18 mouse cellular contexts compared by ENCODE assay signal in the genomic region with DNA sequence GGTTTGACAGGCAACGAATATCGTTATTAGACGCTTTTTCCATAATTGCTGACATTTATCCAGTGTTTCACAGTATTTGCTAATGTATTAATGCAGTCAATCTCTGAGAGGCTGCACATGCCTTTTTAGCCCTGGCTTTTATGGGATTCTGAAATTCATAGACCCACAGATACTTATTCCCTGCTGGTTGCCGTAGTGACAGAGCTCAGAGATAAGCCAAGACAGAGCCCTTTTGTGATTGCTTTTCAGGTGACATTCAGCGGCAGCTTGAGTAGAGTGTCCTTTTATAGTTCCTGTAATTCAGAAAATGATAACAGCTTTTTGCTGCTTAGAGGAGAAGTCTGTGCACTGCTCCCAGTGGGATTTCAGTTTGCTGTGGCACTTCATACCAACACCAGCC.
DNase-seq lines count a peak whose midpoint lies in the region; ATAC-seq and TF ChIP-seq lines count a peak whose summit lies in the region.
"Had no signal": no experiment of that assay in that cellular context is flagged by ENCODE, and none has a peak within 500 bp of the region (broad histone marks: within the 10 kb centered on the region; RNA-seq: fewer than 3 reads in every experiment).

No protein-coding gene starts in this region.

- H3K4me2 ChIP-seq in hindbrain, embryonic 13.5 days = no peak overlapping the region
- H3K4me2 ChIP-seq in hindbrain, embryonic 12.5 days (replicated peaks) = no peak overlapping the region
- no peak overlapping the region for H3K4me2 ChIP-seq in forebrain, embryonic 15.5 days (replicated peaks)
- no peak overlapping the region for H3K4me2 ChIP-seq in midbrain, embryonic 13.5 days (replicated peaks)
- H3K4me2 ChIP-seq: limb, embryonic 12.5 days; liver, embryonic 13.5 days had no signal

- H3K4me1 ChIP-seq in hindbrain, embryonic 13.5 days (replicated peaks) = peaks cover 5% of the 10 kb centered on the region
- H3K4me1 ChIP-seq in hindbrain, embryonic 12.5 days = peaks cover 4% of the 10 kb centered on the region; the same call in 1 of the 2 replicates
- peaks cover 0 to 4% of the 10 kb centered on the region in 2 experiments; a peak in 2 of 4 replicates for H3K4me1 ChIP-seq in MEL (ENCODE audit: control insufficient read depth in 1 of 2, insufficient read depth in 2 of 2, low read length in 2 of 2)
- H3K4me1 ChIP-seq in forebrain, embryonic 15.5 days = no peaks in the 10 kb centered on the region
- H3K4me1 ChIP-seq in midbrain, embryonic 13.5 days (replicated peaks) = peaks cover 6% of the 10 kb centered on the region; the same call in 1 of the 2 replicates
- H3K4me1 ChIP-seq: limb, embryonic 12.5 days had no signal

- no peaks in the 10 kb centered on the region for H3K79me2 ChIP-seq in MEL (ENCODE audit: control insufficient read depth, insufficient read depth, low read length, poor library complexity)

- no peak for TF ChIP-seq RAD21 in MEL (IDR thresholded peaks at IDR 0.05; ENCODE audit: low read depth, low read length)

- no peak overlapping the region for H3K9ac ChIP-seq in hindbrain, embryonic 13.5 days
- no peak overlapping the region for H3K9ac ChIP-seq in hindbrain, embryonic 12.5 days
- H3K9ac ChIP-seq in MEL (ENCODE audit: control insufficient read depth, low read depth, low read length, poor library complexity, severe bottlenecking) = no peak overlapping the region
- H3K9ac ChIP-seq in forebrain, embryonic 15.5 days (replicated peaks) = no peak overlapping the region
- no peak overlapping the region for H3K9ac ChIP-seq in midbrain, embryonic 13.5 days (replicated peaks)
- H3K9ac ChIP-seq: limb, embryonic 12.5 days; liver, embryonic 13.5 days had no signal

- TF ChIP-seq CTCF in MEL (IDR thresholded peaks at IDR 0.05 in 2 of 3, conservative IDR thresholded peaks at IDR 0.05 in 1 of 3; ENCODE audit: control insufficient read depth in 1 of 3, insufficient read depth in 1 of 3, low read depth in 2 of 3, low read length in 3 of 3, poor library complexity in 1 of 3, severe bottlenecking in 1 of 3) = no peak

- no peaks in the 10 kb centered on the region for H3K36me3 ChIP-seq in hindbrain, embryonic 13.5 days
- no peaks in the 10 kb centered on the region for H3K36me3 ChIP-seq in hindbrain, embryonic 12.5 days
- peaks cover 1 to 2% of the 10 kb centered on the region in 2 experiments; a peak in 3 of 4 replicates for H3K36me3 ChIP-seq in MEL (ENCODE audit: control insufficient read depth in 1 of 2, insufficient read depth in 2 of 2, low read length in 2 of 2)
- no peaks in the 10 kb centered on the region for H3K36me3 ChIP-seq in forebrain, embryonic 15.5 days
- H3K36me3 ChIP-seq in midbrain, embryonic 13.5 days = no peaks in the 10 kb centered on the region
- H3K36me3 ChIP-seq: limb, embryonic 12.5 days had no signal

- no peak for ATAC-seq in hindbrain, embryonic 13.5 days (ENCODE audit: low FRiP score)
- ATAC-seq in hindbrain, embryonic 12.5 days (ENCODE audit: low FRiP score) = no peak
- ATAC-seq in forebrain, embryonic 15.5 days (replicated peaks) = peak; percentile 82
- ATAC-seq in midbrain, embryonic 13.5 days = peak; percentile 90
- ATAC-seq: inflammation-experienced regulatory T-cells, adult 6 months had no signal

- no peaks in the 10 kb centered on the region for H3K27me3 ChIP-seq in hindbrain, embryonic 13.5 days
- H3K27me3 ChIP-seq in hindbrain, embryonic 12.5 days = no peaks in the 10 kb centered on the region
- H3K27me3 ChIP-seq in MEL (ENCODE audit: control insufficient read depth in 1 of 2, insufficient read depth in 2 of 2, low read length in 2 of 2) = no peaks in the 10 kb centered on the region
- H3K27me3 ChIP-seq in forebrain, embryonic 15.5 days = no peaks in the 10 kb centered on the region
- no peaks in the 10 kb centered on the region for H3K27me3 ChIP-seq in midbrain, embryonic 13.5 days
- H3K27me3 ChIP-seq: limb, embryonic 12.5 days; liver, embryonic 13.5 days had no signal

- H3K9me3 ChIP-seq in hindbrain, embryonic 13.5 days = no peaks in the 10 kb centered on the region
- H3K9me3 ChIP-seq in hindbrain, embryonic 12.5 days (replicated peaks) = no peaks in the 10 kb centered on the region
- no peaks in the 10 kb centered on the region for H3K9me3 ChIP-seq in MEL (replicated peaks; ENCODE audit: insufficient read depth, low read length)
- H3K9me3 ChIP-seq in forebrain, embryonic 15.5 days = no peaks in the 10 kb centered on the region
- H3K9me3 ChIP-seq in midbrain, embryonic 13.5 days = no peaks in the 10 kb centered on the region
- H3K9me3 ChIP-seq: limb, embryonic 12.5 days; liver, embryonic 13.5 days had no signal

- DNase-seq in MEL (ENCODE audit: low read depth, low spot score) = no peak
- DNase-seq in gastrocnemius, postnatal 25 days = no peak
- DNase-seq in right cerebral cortex, postnatal 36 days (ENCODE audit: low spot score in 2 of 2) = no peak
- no peak for DNase-seq in embryo, embryonic 10.5 days (ENCODE audit: low spot score)
- DNase-seq: adrenal gland, postnatal 14 days; cerebellum, postnatal 14 days; gastrocnemius, postnatal 14 days; heart, postnatal 10 days; liver, embryonic 13.5 days; spleen, adult 18-20 months; thymus, adult 2 months had no signal

- TF ChIP-seq POLR2A in MEL (IDR thresholded peaks at IDR 0.05; ENCODE audit: control insufficient read depth in 1 of 2, insufficient read depth in 1 of 2, low read depth in 1 of 2, low read length in 2 of 2, poor library complexity in 1 of 2) = no peak

- peak overlapping the region; percentile 10; the same call in 1 of the 2 replicates for H3K27ac ChIP-seq in hindbrain, embryonic 13.5 days
- H3K27ac ChIP-seq in hindbrain, embryonic 12.5 days = no peak overlapping the region
- no peak overlapping the region for H3K27ac ChIP-seq in MEL (ENCODE audit: control insufficient read depth, low read depth, low read length)
- no peak overlapping the region for H3K27ac ChIP-seq in forebrain, embryonic 15.5 days (replicated peaks)
- H3K27ac ChIP-seq in midbrain, embryonic 13.5 days = no peak overlapping the region
- H3K27ac ChIP-seq: limb, embryonic 12.5 days; liver, embryonic 13.5 days had no signal

- TF ChIP-seq EP300 in MEL (IDR thresholded peaks at IDR 0.05; ENCODE audit: low read depth in 1 of 2, low read length in 2 of 2) = no peak

- H3K4me3 ChIP-seq in hindbrain, embryonic 13.5 days = no peak overlapping the region
- no peak overlapping the region for H3K4me3 ChIP-seq in hindbrain, embryonic 12.5 days
- no peak overlapping the region for H3K4me3 ChIP-seq in MEL (ENCODE audit: control insufficient read depth in 1 of 2, insufficient read depth in 1 of 2, low read depth in 2 of 2, low read length in 2 of 2)
- H3K4me3 ChIP-seq in forebrain, embryonic 15.5 days = no peak overlapping the region
- no peak overlapping the region for H3K4me3 ChIP-seq in midbrain, embryonic 13.5 days (replicated peaks)
- H3K4me3 ChIP-seq: limb, embryonic 12.5 days; liver, embryonic 13.5 days; myocyte had no signal

- 58% methylated on average over 5 of the region's 5 CpGs for WGBS in hindbrain, embryonic 13.5 days
- 70% methylated on average over 5 of the region's 5 CpGs for WGBS in hindbrain, embryonic 12.5 days
- WGBS in forebrain, embryonic 15.5 days = 32% methylated on average over 5 of the region's 5 CpGs
- WGBS in midbrain, embryonic 13.5 days = 38% methylated on average over 5 of the region's 5 CpGs

TF ChIP-seq in MEL, 35 proteins besides CTCF, POLR2A, EP300 and RAD21:
- TF ChIP-seq GATA1 (IDR thresholded peaks at IDR 0.05; ENCODE audit: low read depth, low read length) = peak; percentile 37
- no peak for TF ChIP-seq ZC3H11A (IDR thresholded peaks at IDR 0.05; ENCODE audit: low read depth, low read length)
- TF ChIP-seq ELF1 (IDR thresholded peaks at IDR 0.05; ENCODE audit: low read depth, low read length) = no peak
- no peak for TF ChIP-seq USF1 (IDR thresholded peaks at IDR 0.05; ENCODE audit: low read depth, low read length)
- TF ChIP-seq POLR2AphosphoS2 (IDR thresholded peaks at IDR 0.05; ENCODE audit: low read length) = no peak

Comparison
In these comparisons a context has a peak if more than half of its experiments do, and no peak if none do; other contexts are left out.
1. ATAC-seq: peak in forebrain, embryonic 15.5 days (single experiment) and midbrain, embryonic 13.5 days (single experiment); none in hindbrain, embryonic 13.5 days (single experiment) and hindbrain, embryonic 12.5 days (single experiment).